8 mouse cellular contexts compared by ENCODE assay signal in genomic region chr2:60123911-60124647, GRCm38 (mm10).
DNase-seq lines count a peak whose midpoint lies in the region; ATAC-seq and TF ChIP-seq lines count a peak whose summit lies in the region.

No protein-coding gene starts in this region.

- TF ChIP-seq POLR2A in heart, adult 2 months (IDR thresholded peaks at IDR 0.05; ENCODE audit: insufficient read depth, low read depth, low read length) = no peak

- no peak for DNase-seq in heart, adult 2 months
- DNase-seq in heart, postnatal 14 days = no peak
- DNase-seq in 3T3-L1 (ENCODE audit: low read depth, low spot score) = peak; percentile 64
- DNase-seq in cerebellum, postnatal 4 days (ENCODE audit: low spot score in 2 of 2) = no peak
- no peak for DNase-seq in retina, postnatal 1 day
- no peak for DNase-seq in right cerebral cortex, postnatal 14 days

- no peaks in the 10 kb centered on the region for H3K27me3 ChIP-seq in heart, adult 2 months (ENCODE audit: control insufficient read depth, insufficient read depth, low read length)
- H3K27me3 ChIP-seq in erythroblast, embryonic 14.5 days (ENCODE audit: control insufficient read depth) = no peaks in the 10 kb centered on the region
- H3K27me3 ChIP-seq in liver, embryonic 12.5 days (replicated peaks) = no peaks in the 10 kb centered on the region

- no peaks in the 10 kb centered on the region for H3K9me3 ChIP-seq in erythroblast, embryonic 14.5 days (ENCODE audit: control insufficient read depth, low read length)
- no peaks in the 10 kb centered on the region for H3K9me3 ChIP-seq in liver, embryonic 12.5 days (replicated peaks)

- peak overlapping the region; percentile 78 for H3K4me2 ChIP-seq in liver, embryonic 12.5 days

- peak overlapping the region; percentile 97 for H3K27ac ChIP-seq in heart, adult 2 months
- peak overlapping the region; percentile 99 for H3K27ac ChIP-seq in liver, embryonic 12.5 days

- H3K9ac ChIP-seq in heart, adult 2 months (ENCODE audit: low read depth, low read length) = peak overlapping the region; percentile 100
- H3K9ac ChIP-seq in liver, embryonic 12.5 days = peak overlapping the region; percentile 99

- peaks cover 11% of the 10 kb centered on the region for H3K4me1 ChIP-seq in heart, adult 2 months (ENCODE audit: control insufficient read depth, insufficient read depth, low read length)
- peaks cover 38% of the 10 kb centered on the region for H3K4me1 ChIP-seq in erythroblast, embryonic 14.5 days (ENCODE audit: control insufficient read depth)
- H3K4me1 ChIP-seq in liver, embryonic 12.5 days = peaks cover 40% of the 10 kb centered on the region

- H3K36me3 ChIP-seq in heart, adult 2 months (ENCODE audit: control insufficient read depth, insufficient read depth, low read length) = peaks cover 21% of the 10 kb centered on the region
- no peaks in the 10 kb centered on the region for H3K36me3 ChIP-seq in erythroblast, embryonic 14.5 days (ENCODE audit: control insufficient read depth)
- H3K36me3 ChIP-seq in liver, embryonic 12.5 days = no peaks in the 10 kb centered on the region

- no peak for TF ChIP-seq EP300 in heart, adult 2 months (IDR thresholded peaks at IDR 0.05; ENCODE audit: insufficient read depth, low read depth, low read length)

- under 1% methylated on average over 13 of the region's 13 CpGs for WGBS in heart, adult 2 months
- 4% methylated on average over 13 of the region's 13 CpGs for WGBS in liver, embryonic 12.5 days (ENCODE audit: insufficient replicate concordance)

- intact Hi-C loops in heart, adult 2 months (cut with DNase I) = loop anchor here (2.0 to 10.0 kb wide), 5 partner anchors 37 to 509 kb away; partner anchors contain the start of genes Baz2b, March7 and Tanc1
- intact Hi-C loops in heart, postnatal 14 days (cut with DNase I) = loop anchor here (2.0 to 5.0 kb wide), 4 partner anchors 43 to 172 kb away; partner anchors contain the start of genes Baz2b and March7

- peak overlapping the region; percentile 71 for H3K4me3 ChIP-seq in heart, adult 2 months
- peak overlapping the region; percentile 92 for H3K4me3 ChIP-seq in erythroblast, embryonic 14.5 days (replicated peaks)
- H3K4me3 ChIP-seq in liver, embryonic 12.5 days = peak overlapping the region; percentile 94

- TF ChIP-seq CTCF in heart, adult 2 months (IDR thresholded peaks at IDR 0.05) = no peak

- H3K79me2 ChIP-seq in heart, adult 2 months (replicated peaks; ENCODE audit: control insufficient read depth, insufficient read depth, low read length) = peaks cover 6% of the 10 kb centered on the region

- no peak for ATAC-seq in liver, embryonic 12.5 days
